Mouse (Mus musculus): ENCODE measurements around the gene Dcaf17. TPM values are rescaled to one million over a fixed set of nuclear protein-coding genes. Genes with fewer than 3 reads are reported as not detected.

Dcaf17 gene
- polyA plus RNA-seq, 1 experiment from 2014 or later = 25.1 TPM

DNA sequence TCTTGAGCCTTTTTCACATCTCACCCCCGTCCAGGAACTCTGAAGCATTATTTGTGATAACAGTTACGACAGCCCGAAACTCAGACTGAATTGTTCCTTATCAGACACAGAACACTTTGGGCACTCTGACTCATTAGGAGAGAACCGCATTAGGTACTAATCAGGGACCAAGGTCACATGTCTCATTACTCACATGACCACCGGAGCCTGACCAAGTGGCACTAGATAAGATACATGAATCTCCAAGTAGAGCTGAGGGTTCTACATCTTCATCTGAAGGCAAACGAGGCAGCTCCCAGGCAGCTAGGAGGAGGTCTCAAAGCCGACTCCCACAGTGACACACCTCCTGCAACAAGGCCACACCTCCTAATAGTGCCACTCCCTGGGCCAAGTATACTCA lies 41.0 kb downstream of the Dcaf17 start:
- no peaks in the 10 kb centered on the region; the same call in 1 of the 2 replicates for H3K36me3 ChIP-seq (ENCODE audit: insufficient read depth, low read length)
- no peak overlapping the region for H3K4me3 ChIP-seq (ENCODE audit: low read depth, low read length)
- DNase-seq (ENCODE audit: low spot score) = no peak
- 44% methylated on average over 7 of the region's 7 CpGs for WGBS
- H3K27ac ChIP-seq (ENCODE audit: low read length) = no peak overlapping the region
- no peaks in the 10 kb centered on the region for H3K9me3 ChIP-seq (ENCODE audit: low read length)
- no peak for ATAC-seq
- no peak overlapping the region for H3K4me2 ChIP-seq (replicated peaks; ENCODE audit: low read depth, low read length)
- H3K4me1 ChIP-seq (ENCODE audit: insufficient read depth, low read depth, low read length) = no peaks in the 10 kb centered on the region
- H3K9ac ChIP-seq (replicated peaks; ENCODE audit: low read depth) = no peak overlapping the region
- H3K27me3 ChIP-seq (replicated peaks; ENCODE audit: insufficient read depth, low read length) = no peaks in the 10 kb centered on the region
- TF ChIP-seq CTCF (IDR thresholded peaks at IDR 0.05) = no peak
- no peak for TF ChIP-seq EP300 (IDR thresholded peaks at IDR 0.05)

- WGBS = 77% methylated on average over 10 of the region's 10 CpGs
- Histone ChIP-seq H3K27me3 (replicated peaks; ENCODE audit: insufficient read depth, low read length) (no peaks in the 10 kb centered on the region), H3K4me2 (replicated peaks; ENCODE audit: low read depth, low read length) (no peak overlapping the region), H3K27ac (ENCODE audit: low read length) (no peak overlapping the region), H3K36me3 (ENCODE audit: insufficient read depth, low read length) (no peaks in the 10 kb centered on the region), H3K9ac (replicated peaks; ENCODE audit: low read depth) (no peak overlapping the region), H3K9me3 (ENCODE audit: low read length) (no peaks in the 10 kb centered on the region), H3K4me3 (ENCODE audit: low read depth, low read length) (no peak overlapping the region), H3K4me1 (ENCODE audit: insufficient read depth, low read depth, low read length) (no peaks in the 10 kb centered on the region)
- DNase-seq (ENCODE audit: low spot score) = no peak
- no peak for ATAC-seq
- no peak for TF ChIP-seq EP300 (IDR thresholded peaks at IDR 0.05)
- TF ChIP-seq CTCF (IDR thresholded peaks at IDR 0.05) = no peak
Measured at GRCm38 (mm10) chr2:71102621-71103291, 47.6 kb downstream of the Dcaf17 start.

- Histone ChIP-seq H3K4me3 (ENCODE audit: low read depth, low read length) (no peak overlapping the region), H3K27ac (ENCODE audit: low read length) (no peak overlapping the region), H3K4me1 (ENCODE audit: insufficient read depth, low read depth, low read length) (no peaks in the 10 kb centered on the region), H3K27me3 (replicated peaks; ENCODE audit: insufficient read depth, low read length) (no peaks in the 10 kb centered on the region), H3K36me3 (ENCODE audit: insufficient read depth, low read length) (no peaks in the 10 kb centered on the region), H3K9ac (replicated peaks; ENCODE audit: low read depth) (no peak overlapping the region), H3K9me3 (ENCODE audit: low read length) (no peaks in the 10 kb centered on the region), H3K4me2 (replicated peaks; ENCODE audit: low read depth, low read length) (no peak overlapping the region)
- ATAC-seq (no peak), DNase-seq (ENCODE audit: low spot score) (no peak)
- no peak for TF ChIP-seq EP300 (IDR thresholded peaks at IDR 0.05)
- no peak for TF ChIP-seq CTCF (IDR thresholded peaks at IDR 0.05)
- WGBS = 78% methylated on average over 4 of the region's 4 CpGs
Measured at GRCm38 (mm10) chr2:71103292-71103680, 48.2 kb downstream of the Dcaf17 start.

DNA sequence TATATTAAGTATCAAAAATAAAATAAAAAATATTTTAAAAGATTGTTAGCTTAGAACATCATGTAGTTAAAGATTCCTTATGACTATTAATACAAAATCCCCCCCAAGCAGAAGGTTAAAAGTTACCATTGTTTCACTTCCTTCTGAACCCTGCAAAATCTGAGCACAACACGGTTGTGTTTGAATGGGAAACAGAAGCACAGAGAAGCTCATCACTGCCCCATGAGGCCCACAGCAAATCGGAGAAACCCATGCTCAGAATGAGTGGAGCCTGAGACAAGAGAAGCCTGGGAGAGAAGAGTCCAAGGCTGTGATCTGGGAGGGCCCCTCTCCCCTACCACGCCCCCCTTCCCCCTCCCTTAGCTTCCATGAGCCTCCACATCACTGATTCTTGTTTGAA lies 49.6 kb downstream of the Dcaf17 start:
- TF ChIP-seq CTCF (IDR thresholded peaks at IDR 0.05) (no peak), EP300 (IDR thresholded peaks at IDR 0.05) (no peak)
- ATAC-seq (no peak), DNase-seq (ENCODE audit: low spot score) (no peak)
- 66% methylated on average over 3 of the region's 3 CpGs for WGBS
- Histone ChIP-seq H3K9ac (replicated peaks; ENCODE audit: low read depth) (no peak overlapping the region), H3K36me3 (ENCODE audit: insufficient read depth, low read length) (no peaks in the 10 kb centered on the region), H3K9me3 (ENCODE audit: low read length) (no peaks in the 10 kb centered on the region), H3K4me1 (ENCODE audit: insufficient read depth, low read depth, low read length) (no peaks in the 10 kb centered on the region), H3K4me3 (ENCODE audit: low read depth, low read length) (no peak overlapping the region), H3K27me3 (replicated peaks; ENCODE audit: insufficient read depth, low read length) (no peaks in the 10 kb centered on the region), H3K27ac (ENCODE audit: low read length) (no peak overlapping the region), H3K4me2 (replicated peaks; ENCODE audit: low read depth, low read length) (no peak overlapping the region)

- Histone ChIP-seq H3K9me3 (ENCODE audit: low read length) (no peaks in the 10 kb centered on the region), H3K9ac (replicated peaks; ENCODE audit: low read depth) (no peak overlapping the region), H3K27me3 (replicated peaks; ENCODE audit: insufficient read depth, low read length) (no peaks in the 10 kb centered on the region), H3K36me3 (ENCODE audit: insufficient read depth, low read length) (no peaks in the 10 kb centered on the region), H3K4me2 (replicated peaks; ENCODE audit: low read depth, low read length) (no peak overlapping the region), H3K27ac (ENCODE audit: low read length) (no peak overlapping the region), H3K4me1 (ENCODE audit: insufficient read depth, low read depth, low read length) (no peaks in the 10 kb centered on the region), H3K4me3 (ENCODE audit: low read depth, low read length) (no peak overlapping the region)
- DNase-seq (ENCODE audit: low spot score) (peak; percentile 47), ATAC-seq (peak; percentile 77)
- 54% methylated on average over 14 of the region's 14 CpGs for WGBS
- no peak for TF ChIP-seq CTCF (IDR thresholded peaks at IDR 0.05)
- TF ChIP-seq EP300 (IDR thresholded peaks at IDR 0.05) = no peak
Measured at GRCm38 (mm10) chr2:71105469-71106215, 50.5 kb downstream of the Dcaf17 start.

DNA sequence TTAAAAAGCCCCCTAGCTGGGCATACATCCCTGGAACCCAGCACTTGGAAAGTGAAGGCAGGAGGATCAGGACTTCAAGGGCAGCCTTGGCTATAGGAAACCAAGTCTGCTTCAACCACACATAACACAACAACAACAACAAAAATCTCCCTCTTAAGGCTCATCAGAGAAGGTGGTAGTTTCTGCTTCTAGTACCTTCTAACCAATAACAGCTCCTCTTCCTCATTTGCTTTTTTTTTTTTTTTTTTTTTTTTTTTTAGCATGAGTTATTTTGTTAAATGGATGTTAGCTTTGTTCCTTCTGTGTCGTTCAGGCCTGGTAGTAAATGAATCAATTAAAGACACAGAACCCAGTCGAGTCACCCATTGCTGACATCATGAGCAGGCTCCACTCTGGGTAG lies 52.1 kb downstream of the Dcaf17 start:
- DNase-seq (ENCODE audit: low spot score) (no peak), ATAC-seq (no peak)
- no peak overlapping the region for H3K4me3 ChIP-seq (ENCODE audit: low read depth, low read length)
- H3K4me2 ChIP-seq (replicated peaks; ENCODE audit: low read depth, low read length) = no peak overlapping the region
- H3K4me1 ChIP-seq (ENCODE audit: insufficient read depth, low read depth, low read length) = no peaks in the 10 kb centered on the region
- TF ChIP-seq EP300 (IDR thresholded peaks at IDR 0.05) (no peak), CTCF (IDR thresholded peaks at IDR 0.05) (no peak)
- H3K27me3 ChIP-seq (replicated peaks; ENCODE audit: insufficient read depth, low read length) = no peaks in the 10 kb centered on the region
- 79% methylated on average over 2 of the region's 2 CpGs for WGBS
- no peaks in the 10 kb centered on the region for H3K9me3 ChIP-seq (ENCODE audit: low read length)
- H3K9ac ChIP-seq (replicated peaks; ENCODE audit: low read depth) = no peak overlapping the region
- no peak overlapping the region for H3K27ac ChIP-seq (ENCODE audit: low read length)
- H3K36me3 ChIP-seq (ENCODE audit: insufficient read depth, low read length) = no peaks in the 10 kb centered on the region
